Mouse (Mus musculus) testis, adult 2 months (tissue): ENCODE measurements around the gene Aire.

ENCODE experiments used
- CTCF ChIP-seq: fragments of 200-500 bp; IDR thresholded peaks from 2 replicates; pipeline ENCODE4 v1.5.1; 2012; ENCODE audit warnings: low read depth, mild to moderate bottlenecking, inconsistent platforms, low read length, moderate library complexity; ENCODE audit not compliant: control insufficient read depth, insufficient read depth, insufficient replicate concordance
- POLR2A ChIP-seq: fragments of 200-500 bp; IDR thresholded peaks from 2 replicates; pipeline ENCODE4 v1.6.1; 2012; ENCODE audit warnings: low read depth, mild to moderate bottlenecking, inconsistent platforms, low read length, moderate library complexity; ENCODE audit not compliant: control insufficient read depth

GRCm38 (mm10) chr10:78041647-78042046, 1.8 kb downstream of the Aire start, which contains the start of gene Dnmt3l:
- TF ChIP-seq POLR2A (no peak), CTCF (no peak)
